Comparison of ENCODE assay signal across 25 mouse cellular contexts in genomic region chr4:63222246-63222645, GRCm38 (mm10). TPM values are rescaled to one million over a fixed set of nuclear protein-coding genes. Genes with fewer than 3 reads are reported as not detected.
DNase-seq lines count a peak whose midpoint lies in the region; ATAC-seq and TF ChIP-seq lines count a peak whose summit lies in the region.
"Had no signal": no experiment of that assay in that cellular context is flagged by ENCODE, and none has a peak within 500 bp of the region (broad histone marks: within the 10 kb centered on the region; RNA-seq: fewer than 3 reads in every experiment).

No protein-coding gene starts in this region.

- no peaks in the 10 kb centered on the region for H3K9me3 ChIP-seq in kidney, embryonic 16.5 days (ENCODE audit: low read length)
- H3K9me3 ChIP-seq: heart, embryonic 13.5 days; hindbrain, embryonic 12.5 days; limb, embryonic 15.5 days; liver, embryonic 15.5 days; midbrain, embryonic 15.5 days; neural tube, embryonic 12.5 days had no signal

- H3K4me1 ChIP-seq in kidney, embryonic 16.5 days (ENCODE audit: insufficient read depth, low read length) = peaks cover 28% of the 10 kb centered on the region
- peaks cover 50% of the 10 kb centered on the region for H3K4me1 ChIP-seq in thymus, adult 2 months (replicated peaks; ENCODE audit: control insufficient read depth, insufficient read depth, low read length)
- H3K4me1 ChIP-seq: liver, embryonic 15.5 days; neural tube, embryonic 12.5 days had no signal

- DNase-seq in adrenal gland, postnatal 10 days = peak; percentile 40
- no peak for DNase-seq in adrenal gland, postnatal 36 days
- DNase-seq in kidney, adult 8-10 months = peak; percentile 65
- peak; percentile 48 for DNase-seq in thymus, adult 2 months
- DNase-seq in thymus, postnatal 4 days = peak; percentile 52
- DNase-seq in testis, postnatal 14 days (ENCODE audit: low spot score) = no peak
- DNase-seq in lung, postnatal 10 days = no peak
- DNase-seq: cerebellum, adult 9-10 months; right cerebral cortex, postnatal 14 days had no signal

- ATAC-seq in kidney, embryonic 16.5 days (ENCODE audit: low FRiP score, low TSS enrichment) = no peak
- ATAC-seq: forebrain, embryonic 14.5 days; midbrain, embryonic 15.5 days had no signal

- H3K4me3 ChIP-seq in kidney, embryonic 16.5 days (ENCODE audit: low read length) = no peak overlapping the region
- no peak overlapping the region for H3K4me3 ChIP-seq in thymus, adult 2 months (ENCODE audit: control insufficient read depth, insufficient read depth, low read length)
- H3K4me3 ChIP-seq: heart, embryonic 13.5 days; hindbrain, embryonic 12.5 days; limb, embryonic 15.5 days; liver, embryonic 15.5 days; midbrain, embryonic 15.5 days; neural tube, embryonic 12.5 days had no signal

- WGBS in kidney, embryonic 16.5 days = 67% methylated on average over 8 of the region's 8 CpGs
- 10% methylated on average over 8 of the region's 8 CpGs for WGBS in thymus, adult 2 months

- H3K4me2 ChIP-seq in kidney, embryonic 16.5 days (replicated peaks; ENCODE audit: low read depth, low read length) = no peak overlapping the region
- H3K4me2 ChIP-seq: heart, embryonic 13.5 days; hindbrain, embryonic 12.5 days; limb, embryonic 15.5 days; liver, embryonic 15.5 days; midbrain, embryonic 15.5 days; neural tube, embryonic 12.5 days had no signal

- no peaks in the 10 kb centered on the region for H3K27me3 ChIP-seq in kidney, embryonic 16.5 days (ENCODE audit: insufficient read depth, low read length)
- no peaks in the 10 kb centered on the region for H3K27me3 ChIP-seq in thymus, adult 2 months (ENCODE audit: control insufficient read depth, insufficient read depth, low read length)
- H3K27me3 ChIP-seq: limb, embryonic 15.5 days; liver, embryonic 15.5 days; neural tube, embryonic 12.5 days had no signal

- 0 out of 2 replicates have a peak, but pooled peaks have one; percentile 26 for TF ChIP-seq CTCF in thymus, adult 2 months (IDR thresholded peaks at IDR 0.05; ENCODE audit: borderline replicate concordance, control insufficient read depth, extremely low read depth, insufficient read depth, low read length, poor library complexity)

- no peak for TF ChIP-seq POLR2A in thymus, adult 2 months (IDR thresholded peaks at IDR 0.05; ENCODE audit: control insufficient read depth, extremely low read depth, insufficient read depth, low read length, poor library complexity)

- no peak overlapping the region for H3K9ac ChIP-seq in kidney, embryonic 16.5 days (replicated peaks; ENCODE audit: low read length)
- H3K9ac ChIP-seq: heart, embryonic 13.5 days; hindbrain, embryonic 12.5 days; limb, embryonic 15.5 days; liver, embryonic 15.5 days; midbrain, embryonic 15.5 days; neural tube, embryonic 12.5 days had no signal

- no peak overlapping the region for H3K27ac ChIP-seq in kidney, embryonic 16.5 days (ENCODE audit: low read length)
- peak overlapping the region; percentile 47; the same call in 1 of the 2 replicates for H3K27ac ChIP-seq in thymus, adult 2 months (ENCODE audit: control insufficient read depth, insufficient read depth, low read length)
- H3K27ac ChIP-seq: heart, embryonic 13.5 days; hindbrain, embryonic 12.5 days; limb, embryonic 15.5 days; liver, embryonic 15.5 days; macrophage; midbrain, embryonic 15.5 days; neural tube, embryonic 12.5 days; stomach, postnatal 0 days had no signal

- H3K36me3 ChIP-seq in kidney, embryonic 16.5 days (ENCODE audit: insufficient read depth, low read length) = peaks cover 13% of the 10 kb centered on the region
- no peaks in the 10 kb centered on the region for H3K36me3 ChIP-seq in thymus, adult 2 months (ENCODE audit: control insufficient read depth, insufficient read depth, low read length)
- H3K36me3 ChIP-seq: hindbrain, embryonic 12.5 days; liver, embryonic 15.5 days; midbrain, embryonic 15.5 days; neural tube, embryonic 12.5 days had no signal

RNA-seq across cellular contexts. Expression of gene Col27a1, which starts 8.4 kb away (rescaled TPM):
- total RNA-seq in adrenal gland, postnatal 10 days (2021) = 10 to 100 TPM; 11.4 to 15.2 TPM
- total RNA-seq in adrenal gland, postnatal 36 days (2021) = 1 to 10 TPM; 6.1 to 8.3 TPM
- 7.3 and 7.8 TPM in 2 replicates for polyA plus RNA-seq in kidney, embryonic 16.5 days (2015; fragmentation: Nextera tagmentation; extraction: Ambion mirVana)
- polyA plus RNA-seq in thymus, adult 2 months (2012; rRNA removed) = 14.1 and 15.5 TPM in 2 replicates

RNA-seq across cellular contexts. Expression of gene Kif12, which starts 50.3 kb away (rescaled TPM):
- total RNA-seq in adrenal gland, postnatal 10 days (2021) = under 1 TPM in 1 of 2 experiments, not detected in 1; 0.45 TPM
- not detected for total RNA-seq in adrenal gland, postnatal 36 days (2021)
- 147 and 153 TPM in 2 replicates for polyA plus RNA-seq in kidney, embryonic 16.5 days (2015; fragmentation: Nextera tagmentation; extraction: Ambion mirVana)
- polyA plus RNA-seq in thymus, adult 2 months (2012; rRNA removed) = 0.92 and 1.00 TPM in 2 replicates
- total RNA-seq: gastrocnemius, postnatal 14 days; heart, adult 18-20 months; heart, postnatal 14 days; layer of hippocampus, postnatal 10 days; left cerebral cortex, postnatal 4 days had no signal
- polyA plus RNA-seq: embryonic facial prominence, embryonic 14.5 days; forebrain, embryonic 14.5 days; macrophage; neural tube, embryonic 12.5 days had no signal

Comparison
In these comparisons a context has a peak if more than half of its experiments do, and no peak if none do; other contexts are left out.
1. DNase-seq: peak in adrenal gland, postnatal 10 days (single experiment), kidney, adult 8-10 months (2 of 2), thymus, adult 2 months (single experiment) and thymus, postnatal 4 days (single experiment); none in adrenal gland, postnatal 36 days (0 of 2), testis, postnatal 14 days (single experiment) and lung, postnatal 10 days (single experiment).